1 mouse cellular context compared by ENCODE assay signal in the genomic region with DNA sequence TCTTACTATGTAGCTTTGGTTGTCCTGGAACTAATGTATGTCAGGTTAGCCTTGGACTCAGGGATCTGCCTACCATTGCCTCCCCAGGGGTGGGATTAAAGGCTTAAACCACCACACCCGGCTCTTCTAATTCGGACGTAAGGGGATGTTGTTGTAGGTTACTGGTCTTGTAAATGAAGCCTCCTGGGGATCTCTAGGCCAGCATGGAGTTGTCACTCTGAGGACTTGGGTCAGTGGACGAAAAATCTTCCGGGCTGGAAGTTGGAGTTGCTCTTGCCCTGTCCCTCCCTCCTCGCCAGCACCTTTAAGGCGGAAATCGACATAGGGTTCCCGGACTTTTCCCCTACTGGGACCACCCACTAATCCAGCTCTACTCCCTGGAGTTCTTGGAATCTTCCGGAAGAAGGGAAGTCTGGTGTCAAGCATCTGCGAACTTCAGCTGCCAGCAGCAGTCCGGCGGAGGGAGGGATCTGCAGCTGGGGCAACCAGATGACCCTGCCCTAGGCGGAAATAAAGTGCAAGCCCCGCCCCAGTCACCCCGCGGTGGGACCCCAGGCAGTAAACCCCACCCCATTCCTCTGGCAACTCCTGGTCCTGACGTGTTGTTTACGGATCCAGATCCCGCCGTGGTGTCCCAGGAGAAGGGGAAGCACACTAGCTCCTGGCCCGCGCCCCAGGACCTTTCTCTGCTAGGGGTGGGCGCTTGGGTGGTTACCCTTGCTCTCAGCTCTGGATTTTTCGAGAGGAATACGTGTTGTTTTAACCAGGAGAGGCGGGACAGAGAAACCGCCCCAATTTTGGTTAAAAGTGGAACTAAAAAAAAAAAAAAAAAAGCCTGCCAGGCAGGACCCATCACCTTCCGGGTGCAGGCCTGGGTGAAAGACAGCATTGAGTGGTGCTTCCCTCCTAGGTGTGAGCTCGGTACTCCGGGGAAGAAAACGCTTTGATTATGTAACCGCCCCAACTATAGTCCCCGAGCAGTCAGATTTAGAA.
TF ChIP-seq lines count a peak whose summit lies in the region.

No protein-coding gene starts in this region.

TF ChIP-seq in myocyte, 11 proteins besides CTCF, POLR2A, EP300 and RAD21 (continued from another document):
- TF ChIP-seq MYOD1 (IDR thresholded peaks at IDR 0.05; ENCODE audit: control insufficient read depth in 1 of 3, insufficient read length in 2 of 3, low read depth in 2 of 3): peak; percentile 4 to 81 (median 52)
- TF ChIP-seq MYOG (IDR thresholded peaks at IDR 0.05; ENCODE audit: control insufficient read depth in 1 of 3, insufficient read depth in 1 of 3, insufficient read length in 2 of 3, low read depth in 2 of 3): peak; percentile 19 to 77 (median 47)
- TF ChIP-seq TCF3 (IDR thresholded peaks at IDR 0.05; ENCODE audit: insufficient read length, low read depth): no peak
- no peak for TF ChIP-seq CEBPB (IDR thresholded peaks at IDR 0.05; ENCODE audit: insufficient read depth, poor library complexity, severe bottlenecking)
- TF ChIP-seq POLR2AphosphoS2 (IDR thresholded peaks at IDR 0.05; ENCODE audit: insufficient read length, low read depth): peak; percentile 81
- no peak for TF ChIP-seq MAX (IDR thresholded peaks at IDR 0.05; ENCODE audit: low read depth)
